Mouse (Mus musculus): ENCODE data around the gene Vps50. TPM values are rescaled to one million over a fixed set of nuclear protein-coding genes. Genes with fewer than 3 reads are reported as not detected.
"Not testable (repeated sequence)": the region's sequence is repeated elsewhere in the genome, so short reads cannot be mapped to it uniquely, and the experiment has no call there.

Gene Vps50
- 10 to 100 TPM; 48.6 to 52.6 TPM for total RNA-seq (2021)
- long read RNA-seq, experiment 1, transcript Vps50-201 (28 exons, 3,788 nt), result major isoform, 48 of 58 reads
- long read RNA-seq, experiment 1, transcript Vps50-208 (6 exons, 1,587 nt), result minor isoform, 5 of 58 reads
- long read RNA-seq, experiment 1, partial matches to known transcripts, result 2 of 58 reads
- long read RNA-seq, experiment 1, other reads (novel, unspliced or antisense), result 3 of 58 reads
- long read RNA-seq, experiment 2, transcript Vps50-201 (28 exons, 3,788 nt), result major isoform, 38 of 62 reads
- long read RNA-seq, experiment 2, transcript Vps50-208 (6 exons, 1,587 nt), result minor isoform, 5 of 62 reads
- long read RNA-seq, experiment 2, partial matches to known transcripts, result 17 of 62 reads
- long read RNA-seq, experiment 2, other reads (novel, unspliced or antisense), result 2 of 62 reads

DNA sequence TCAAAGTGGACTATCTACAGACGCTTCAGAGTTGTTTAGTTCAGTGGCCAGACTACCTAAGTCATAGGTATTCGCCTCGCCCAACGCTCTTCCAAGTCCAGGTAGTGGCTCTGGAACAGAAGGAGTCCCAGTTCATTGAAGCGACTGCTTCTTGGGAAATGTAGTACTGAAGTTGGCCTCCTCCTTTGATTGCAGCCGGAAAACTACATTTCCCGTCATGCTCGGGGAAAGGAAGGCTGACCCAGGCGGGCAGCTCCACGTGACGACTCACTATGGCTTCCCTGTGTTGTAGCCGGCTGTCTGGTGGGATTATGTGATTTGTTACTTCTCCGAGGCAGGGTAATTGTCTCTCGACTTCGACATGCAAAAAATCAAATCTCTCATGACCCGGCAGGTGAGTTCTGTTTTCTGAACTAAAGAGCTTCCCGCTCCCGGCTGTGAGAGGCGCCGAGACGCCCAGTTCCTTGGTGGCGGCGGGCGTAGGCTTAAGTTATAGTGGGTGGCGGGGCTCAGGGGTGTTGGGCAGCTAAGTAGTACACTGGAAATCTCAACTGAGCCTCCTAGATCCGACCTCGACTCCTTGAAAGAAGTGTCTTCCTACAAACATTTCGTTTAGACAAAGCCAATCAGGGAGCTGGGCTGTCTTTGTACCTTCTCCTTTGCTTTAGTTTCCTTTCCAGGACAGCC, at the start of gene Vps50, which contains the start of gene Hepacam2:
TSS of gene Vps50 (plus strand) at position 221 of the 687 bp plus-strand sequence.
TSS of gene Hepacam2 (minus strand) at position 137 of the 687 bp plus-strand sequence.
- DNase-seq (ENCODE audit: low spot score in 2 of 2), result peak; percentile 82 to 95

DNA sequence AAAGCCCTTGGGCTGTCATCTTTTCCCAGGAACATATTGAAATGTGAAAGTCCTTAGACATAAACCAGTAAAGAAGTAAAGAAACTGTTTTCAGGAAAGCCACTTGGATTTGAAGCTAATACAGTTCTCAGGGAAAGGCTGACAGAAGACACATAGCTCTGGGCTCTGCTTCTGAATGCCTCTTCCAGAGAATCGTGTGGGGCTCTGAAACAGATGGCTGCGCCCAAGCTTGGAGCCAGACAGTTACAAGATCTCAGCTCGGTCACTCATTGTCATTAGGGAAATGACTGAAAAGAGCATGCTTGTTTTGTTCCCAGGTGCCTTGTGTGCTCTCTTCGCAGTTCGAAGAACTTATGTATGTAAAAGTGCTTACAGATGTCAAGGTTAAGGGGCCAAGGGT, 43.8 kb upstream of the Vps50 start:
- DNase-seq (ENCODE audit: low spot score in 2 of 2), result peak in 1 of 2 experiments; percentile 8

- no peak for DNase-seq (ENCODE audit: low spot score in 2 of 2)
These were observed 42.1 kb upstream of the Vps50 start for GRCm38 (mm10) chr6:3455944-3456536.

DNA sequence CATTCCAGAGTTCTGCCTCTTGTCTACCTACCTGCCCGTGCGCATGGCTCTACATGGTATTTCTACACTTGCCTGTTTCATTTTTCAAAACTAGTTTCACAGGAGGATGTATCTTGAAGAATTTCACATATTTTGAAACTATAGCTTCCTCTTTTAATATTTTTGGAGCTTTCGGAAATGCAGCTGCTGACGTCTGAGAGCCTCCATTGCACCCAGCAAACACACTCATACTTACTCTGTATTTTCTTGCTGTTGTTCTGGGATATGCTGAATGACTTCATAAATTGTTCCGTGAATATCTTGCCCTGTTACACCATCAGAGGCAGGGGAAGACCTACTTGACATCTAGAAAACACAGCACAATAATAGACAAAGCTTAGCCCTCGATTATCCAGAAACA, 35.2 kb upstream of the Vps50 start:
- DNase-seq (ENCODE audit: low spot score in 2 of 2), result no peak

GRCm38 (mm10) chr6:3463594-3463993, 34.6 kb upstream of the Vps50 start:
- DNase-seq (ENCODE audit: low spot score in 2 of 2), result no peak

DNA sequence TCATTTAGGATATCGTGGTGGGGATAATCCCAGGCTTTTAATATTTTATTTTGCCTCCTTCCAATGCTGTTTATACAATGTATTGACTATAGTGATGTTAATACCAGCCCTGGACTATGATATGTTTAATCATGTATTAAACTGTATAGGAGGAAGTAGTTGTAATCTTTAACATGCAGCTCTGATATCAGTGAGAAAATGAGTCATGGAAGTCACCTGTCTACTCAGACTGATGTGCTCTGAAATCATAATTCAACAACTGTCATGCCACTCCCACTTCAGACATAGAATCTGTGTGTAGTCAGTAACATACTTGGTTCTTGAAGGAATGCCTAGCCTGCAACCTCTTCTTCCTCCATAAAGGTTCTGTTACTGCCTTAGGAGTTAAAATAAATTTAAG, 29.6 kb upstream of the Vps50 start:
- DNase-seq (ENCODE audit: low spot score in 2 of 2), result no peak

- DNase-seq (ENCODE audit: low spot score in 2 of 2), result no peak
These were observed 27.5 kb upstream of the Vps50 start for GRCm38 (mm10) chr6:3470706-3471105.

DNA sequence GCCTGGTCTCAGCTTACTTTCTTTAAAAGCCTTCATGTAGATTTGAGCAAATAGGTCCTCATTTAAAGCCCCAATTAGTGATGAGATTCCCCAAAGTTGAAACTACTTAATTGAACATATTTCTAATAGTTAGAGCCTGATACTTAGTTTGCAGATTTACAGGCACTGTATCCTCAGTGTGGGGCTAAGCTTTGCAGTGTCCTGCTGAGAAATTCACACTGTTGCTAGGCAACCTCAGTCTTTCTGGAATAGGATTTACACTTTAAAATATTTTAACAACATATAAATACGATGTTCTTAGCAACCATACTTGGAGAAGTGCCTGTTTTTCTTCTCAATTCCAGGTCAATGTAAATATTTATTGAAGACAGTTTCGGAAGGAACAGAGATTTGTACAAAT, 21.9 kb upstream of the Vps50 start:
- no peak for DNase-seq (ENCODE audit: low spot score in 2 of 2)

- DNase-seq (ENCODE audit: low spot score in 2 of 2), result no peak
These were observed 18.3 kb upstream of the Vps50 start for GRCm38 (mm10) chr6:3479853-3480252.

DNA sequence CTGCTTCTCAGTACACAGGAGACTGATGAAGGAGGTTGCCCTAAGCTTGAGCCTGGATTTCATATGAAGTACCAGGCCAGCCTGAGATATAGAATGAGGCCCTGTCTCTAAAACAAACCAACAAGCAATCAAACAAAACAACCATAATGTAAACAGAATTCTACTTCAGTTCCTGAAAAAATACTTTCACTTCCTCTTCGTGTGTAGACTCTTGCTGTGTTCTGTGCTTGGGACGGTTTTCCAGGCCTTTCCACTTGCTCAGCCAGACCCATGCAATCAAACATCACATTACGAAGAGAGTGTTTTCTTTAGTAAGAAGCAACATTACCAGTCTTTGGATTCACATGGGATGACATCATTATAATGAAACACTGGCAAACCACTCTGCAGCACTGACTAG, 16.5 kb upstream of the Vps50 start:
- DNase-seq (ENCODE audit: low spot score in 2 of 2), result no peak

GRCm38 (mm10) chr6:3485133-3485532, 13.0 kb upstream of the Vps50 start:
- DNase-seq (ENCODE audit: low spot score in 2 of 2), result no peak

DNA sequence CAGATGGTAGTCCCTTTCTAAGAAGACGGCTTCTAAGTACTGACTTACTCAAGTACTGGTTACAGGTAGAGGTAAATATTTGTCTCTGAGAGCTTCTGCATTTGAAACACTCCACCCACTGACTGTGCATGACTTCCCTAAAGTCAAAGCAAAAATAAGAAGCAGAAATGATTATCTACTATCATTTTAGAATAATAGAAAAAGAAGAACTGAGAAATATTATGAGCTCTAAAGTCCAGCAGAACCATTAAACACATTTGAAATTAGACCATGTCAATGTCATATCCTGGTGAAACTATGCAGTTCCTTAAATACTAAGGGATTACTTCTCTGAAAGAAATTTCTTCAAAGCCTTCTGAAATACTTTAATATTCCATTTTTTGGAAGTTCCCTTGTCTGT, 10.8 kb upstream of the Vps50 start:
- DNase-seq (ENCODE audit: low spot score in 2 of 2), result no peak

GRCm38 (mm10) chr6:3494285-3494684, 3.9 kb upstream of the Vps50 start:
- DNase-seq (ENCODE audit: low spot score in 2 of 2), result no peak

DNA sequence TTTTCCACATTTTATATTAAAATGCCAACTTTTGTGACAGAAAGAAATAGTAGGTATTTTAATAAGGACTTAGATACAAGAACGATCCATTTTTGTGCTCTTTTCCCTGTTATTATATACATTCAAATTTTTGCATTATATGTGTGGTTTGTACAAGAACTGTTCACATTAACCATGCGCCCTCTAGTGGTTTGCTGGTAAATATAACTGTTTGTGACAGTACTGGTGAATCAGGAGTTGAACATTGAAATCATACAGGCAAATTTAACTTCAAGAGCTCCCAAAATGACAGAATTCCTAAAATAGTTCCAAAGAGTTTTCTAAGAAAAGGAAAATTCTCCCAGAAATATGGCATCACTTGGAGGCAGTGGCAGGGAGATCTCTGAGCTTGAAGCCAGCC, 2.0 kb upstream of the Vps50 start:
- DNase-seq (ENCODE audit: low spot score in 2 of 2), result peak in 1 of 2 experiments; percentile 67

DNA sequence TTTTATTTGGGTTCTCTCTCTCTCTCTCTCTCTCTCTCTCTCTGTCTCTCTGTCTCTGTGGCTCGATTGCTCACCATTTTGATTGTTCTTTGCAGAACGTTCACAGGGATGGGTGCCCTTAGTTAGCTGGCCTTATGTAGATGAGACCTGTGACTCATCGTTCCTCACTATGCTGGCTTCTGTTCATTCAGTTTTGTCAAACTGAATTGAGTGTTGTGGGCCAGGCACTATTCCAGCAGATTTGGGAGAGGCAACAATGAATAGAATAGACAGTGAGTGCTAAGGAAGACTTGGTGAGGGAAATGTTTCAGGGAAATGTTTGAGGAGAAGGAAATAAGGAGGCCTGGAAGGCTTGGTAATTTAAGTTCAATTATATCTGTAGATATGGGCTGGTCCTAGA, 2.1 kb downstream of the Vps50 start:
- no peak for DNase-seq (ENCODE audit: low spot score in 2 of 2)

DNA sequence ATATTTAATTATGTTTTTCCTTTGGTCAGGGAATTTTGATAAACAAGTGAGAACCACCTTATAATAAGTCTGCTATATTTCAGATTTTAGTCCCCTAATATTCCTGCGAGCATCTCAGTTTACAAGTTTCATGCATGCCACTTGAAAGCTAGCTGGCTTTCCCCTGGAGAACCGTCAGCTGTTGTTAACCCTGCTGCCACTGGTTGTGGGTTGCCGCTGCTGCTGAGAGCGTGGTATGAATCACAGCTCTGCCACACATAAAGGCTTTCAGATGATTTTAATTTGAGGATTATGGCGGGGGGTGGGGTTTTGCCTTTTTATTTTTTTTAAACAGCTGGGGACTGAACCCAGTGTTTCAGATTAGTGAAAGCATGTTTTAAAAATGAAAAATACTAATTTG, 7.1 kb downstream of the Vps50 start:
- DNase-seq (ENCODE audit: low spot score in 2 of 2), result no peak

- no peak for DNase-seq (ENCODE audit: low spot score in 2 of 2)
These were observed 8.9 kb downstream of the Vps50 start for GRCm38 (mm10) chr6:3507078-3507477.

GRCm38 (mm10) chr6:3508151-3508550, 10.0 kb downstream of the Vps50 start:
- not testable (repeated sequence) for DNase-seq (ENCODE audit: low spot score in 2 of 2)

DNA sequence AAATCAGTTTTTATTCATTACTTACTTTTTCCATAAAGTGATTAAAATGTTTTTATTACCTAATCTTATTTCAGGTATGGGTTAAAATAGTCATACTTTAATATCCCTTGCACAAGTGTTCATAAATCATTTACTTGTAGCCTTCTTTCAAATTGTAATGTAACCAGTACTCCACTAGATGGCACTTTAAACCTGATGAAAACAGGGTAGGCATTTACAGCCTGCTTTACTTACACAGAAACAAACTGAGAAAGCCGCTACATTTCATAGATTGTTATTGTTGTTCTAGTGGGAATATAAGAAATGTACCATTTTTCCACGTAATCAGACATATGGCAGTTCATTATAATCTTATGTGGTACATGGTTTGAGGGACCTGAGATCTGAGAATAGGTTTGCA, 11.6 kb downstream of the Vps50 start:
- peak in 1 of 2 experiments; percentile 69 for DNase-seq (ENCODE audit: low spot score in 2 of 2)

DNA sequence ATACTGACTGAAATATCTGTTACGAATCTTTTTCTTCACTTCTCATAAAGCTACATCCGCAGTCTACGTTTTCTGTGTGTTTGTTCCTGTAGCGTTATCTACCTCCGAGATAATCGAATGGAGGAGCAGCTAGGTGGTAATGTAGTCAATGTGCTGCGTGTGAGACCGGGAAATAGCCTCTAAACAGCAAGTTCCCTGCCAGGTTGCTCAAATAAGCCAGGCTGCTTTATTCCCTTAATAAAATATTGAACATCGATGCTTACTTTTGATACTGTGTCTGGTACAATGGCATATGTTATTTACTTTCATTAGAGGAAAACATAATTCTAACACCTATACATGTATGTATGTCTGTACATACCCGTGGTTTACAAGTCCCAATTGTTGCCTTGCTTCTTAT, 12.9 kb downstream of the Vps50 start:
- no peak for DNase-seq (ENCODE audit: low spot score in 2 of 2)

DNA sequence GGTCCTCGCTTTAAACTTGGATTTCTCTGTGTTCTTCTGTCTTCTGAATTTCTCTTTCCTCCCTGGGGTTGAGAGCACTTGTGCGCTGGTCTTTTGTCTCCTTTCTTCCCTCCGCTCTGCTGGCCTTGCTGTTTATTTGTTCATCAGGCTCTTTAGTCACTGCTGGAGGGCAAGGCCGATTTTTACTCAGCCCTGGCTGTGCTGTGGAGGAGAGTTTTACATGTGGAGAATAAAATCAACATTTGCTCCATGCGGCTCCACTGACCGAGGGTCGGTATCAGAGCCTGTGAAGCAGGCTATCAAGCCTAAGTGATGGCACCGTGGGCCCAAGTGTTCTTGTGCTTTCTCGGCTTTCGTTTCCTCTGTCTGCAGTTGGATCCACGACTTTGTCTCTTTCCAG, 13.4 kb downstream of the Vps50 start:
- peak in 1 of 2 experiments; percentile 22 for DNase-seq (ENCODE audit: low spot score in 2 of 2)

DNA sequence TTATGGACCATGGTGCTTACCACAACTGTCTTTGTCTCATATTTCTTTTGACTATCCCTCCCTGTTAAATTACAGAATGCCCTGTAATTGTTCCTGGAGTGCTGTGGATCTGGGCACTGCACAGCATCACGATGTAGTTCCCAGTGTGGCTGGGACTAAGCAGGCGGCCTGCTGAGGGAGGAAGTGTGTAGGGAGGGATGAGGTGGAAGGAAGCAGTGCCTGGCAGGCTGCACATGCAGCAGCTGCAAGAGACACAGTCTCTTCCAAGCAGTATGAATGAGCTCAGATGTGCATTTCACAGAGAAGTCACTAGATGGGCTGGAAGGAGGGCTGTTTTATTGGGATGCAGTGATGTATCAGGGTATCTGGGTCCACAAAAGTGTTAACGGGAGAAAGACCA, 14.4 kb downstream of the Vps50 start:
- peak in 1 of 2 experiments; percentile 24 for DNase-seq (ENCODE audit: low spot score in 2 of 2)

Data from layer of hippocampus, postnatal 14 days (tissue).